10 mouse cellular contexts compared by ENCODE assay signal in the genomic region with DNA sequence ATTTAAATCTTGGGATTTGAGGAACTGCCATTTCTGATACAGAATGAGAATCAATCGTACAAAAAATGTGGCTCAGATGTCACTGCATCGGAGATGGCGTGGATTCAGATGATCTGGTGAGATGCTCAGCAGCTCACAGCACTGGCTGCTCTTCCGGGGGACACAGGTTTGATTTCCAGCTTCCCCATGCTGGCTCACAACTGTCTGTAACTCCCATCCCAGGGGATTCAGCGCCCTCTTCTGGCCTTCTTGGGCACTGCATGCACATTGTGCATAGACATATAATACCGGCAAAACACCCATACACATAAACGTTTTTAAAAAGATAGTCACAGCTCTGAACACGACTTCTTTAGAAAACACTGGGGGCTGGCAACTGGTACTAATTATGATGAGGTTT. TPM values are rescaled to one million over a fixed set of nuclear protein-coding genes. Genes with fewer than 3 reads are reported as not detected.
A peak's percentile ranks its signal among the peaks of the same experiment; 100 is the strongest.
DNase-seq lines count a peak whose midpoint lies in the region; ATAC-seq and TF ChIP-seq lines count a peak whose summit lies in the region.
"Had no signal": no experiment of that assay in that cellular context is flagged by ENCODE, and none has a peak within 500 bp of the region (broad histone marks: within the 10 kb centered on the region; RNA-seq: fewer than 3 reads in every experiment).

No protein-coding gene starts in this region.

- intact Hi-C loops in gastrocnemius, postnatal 14 days (cut with DNase I; ENCODE audit: low total_unique reads) = no loop called here

- no peaks in the 10 kb centered on the region for H3K27me3 ChIP-seq in kidney, postnatal 0 days (ENCODE audit: insufficient read depth, low read length)
- H3K27me3 ChIP-seq in testis, adult 2 months (ENCODE audit: control insufficient read depth, insufficient read depth, low read length) = no peaks in the 10 kb centered on the region
- no peaks in the 10 kb centered on the region for H3K27me3 ChIP-seq in limb, embryonic 10.5 days (ENCODE audit: low read depth, poor library complexity, severe bottlenecking)

- TF ChIP-seq CTCF in kidney, postnatal 0 days (IDR thresholded peaks at IDR 0.05; ENCODE audit: low read depth) = peak; percentile 53
- peak; percentile 87; the same call in 1 of the 2 replicates for TF ChIP-seq CTCF in testis, adult 2 months (IDR thresholded peaks at IDR 0.05; ENCODE audit: control insufficient read depth, insufficient read depth, insufficient replicate concordance, low read depth, low read length)

- no peak overlapping the region for H3K4me3 ChIP-seq in kidney, postnatal 0 days (replicated peaks; ENCODE audit: low read depth, low read length)
- no peak overlapping the region for H3K4me3 ChIP-seq in testis, adult 2 months (ENCODE audit: control insufficient read depth, low read depth, low read length)
- no peak overlapping the region for H3K4me3 ChIP-seq in limb, embryonic 10.5 days

- DNase-seq in kidney, postnatal 0 days (ENCODE audit: low spot score) = no peak
- DNase-seq in kidney, adult 9 months = no peak
- DNase-seq in spleen, postnatal 10 days (ENCODE audit: low spot score in 2 of 2) = peak; percentile 16 to 53
- no peak for DNase-seq in spleen, adult 18-20 months
- DNase-seq in R1 (ENCODE audit: low read depth, low spot score) = peak; percentile 70
- no peak for DNase-seq in gastrocnemius, postnatal 14 days
- no peak for DNase-seq in limb, embryonic 10.5 days (ENCODE audit: low spot score)

- H3K9ac ChIP-seq in kidney, postnatal 0 days (ENCODE audit: low read depth, low read length) = no peak overlapping the region

- H3K27ac ChIP-seq in kidney, postnatal 0 days = no peak overlapping the region
- H3K27ac ChIP-seq in testis, adult 2 months (ENCODE audit: control insufficient read depth, insufficient read depth, low read depth, low read length) = no peak overlapping the region
- no peak overlapping the region for H3K27ac ChIP-seq in limb, embryonic 10.5 days

- WGBS in kidney, postnatal 0 days = 72% methylated on average over 8 of the region's 8 CpGs
- 76% methylated on average over 8 of the region's 8 CpGs for WGBS in limb, embryonic 10.5 days

- H3K36me3 ChIP-seq in kidney, postnatal 0 days (ENCODE audit: insufficient read depth, low read length) = no peaks in the 10 kb centered on the region
- H3K36me3 ChIP-seq in testis, adult 2 months (ENCODE audit: control insufficient read depth, insufficient read depth, low read length) = no peaks in the 10 kb centered on the region
- H3K36me3 ChIP-seq in limb, embryonic 10.5 days = no peaks in the 10 kb centered on the region

- H3K9me3 ChIP-seq in kidney, postnatal 0 days (replicated peaks; ENCODE audit: low read length) = no peaks in the 10 kb centered on the region
- no peaks in the 10 kb centered on the region for H3K9me3 ChIP-seq in limb, embryonic 10.5 days (replicated peaks)

- TF ChIP-seq POLR2A in testis, adult 2 months (IDR thresholded peaks at IDR 0.05; ENCODE audit: control insufficient read depth, low read depth, low read length) = no peak

- no peak overlapping the region for H3K4me2 ChIP-seq in kidney, postnatal 0 days (ENCODE audit: low read length)

- no peaks in the 10 kb centered on the region for H3K4me1 ChIP-seq in kidney, postnatal 0 days (replicated peaks; ENCODE audit: insufficient read depth, low read length)
- H3K4me1 ChIP-seq in testis, adult 2 months (ENCODE audit: control insufficient read depth, insufficient read depth, low read length) = no peaks in the 10 kb centered on the region
- H3K4me1 ChIP-seq in limb, embryonic 10.5 days = no peaks in the 10 kb centered on the region

- no peak for ATAC-seq in kidney, postnatal 0 days (replicated peaks; ENCODE audit: low FRiP score, low read depth)
- ATAC-seq: forebrain, embryonic 16.5 days had no signal

RNA-seq across cellular contexts. Expression of a gene that starts 21.6 kb away (rescaled TPM):
- 0.99 and 1.4 TPM in 2 replicates for polyA plus RNA-seq in kidney, postnatal 0 days (2015; fragmentation: Nextera tagmentation; extraction: Ambion mirVana)
- 1.7 and 2.0 TPM in 2 replicates for polyA plus RNA-seq in testis, adult 2 months (2012; rRNA removed)
- 1 to 10 TPM; 1.8 to 3.1 TPM for total RNA-seq in gastrocnemius, postnatal 14 days (2021)
- not detected in 2 replicates for polyA plus RNA-seq in limb, embryonic 10.5 days (2016; fragmentation: Nextera tagmentation; extraction: Ambion mirVana)

RNA-seq across cellular contexts. Expression of a gene that starts 34.9 kb away (rescaled TPM):
- 11.2 and 12.6 TPM in 2 replicates for polyA plus RNA-seq in kidney, postnatal 0 days (2015; fragmentation: Nextera tagmentation; extraction: Ambion mirVana)
- polyA plus RNA-seq in testis, adult 2 months (2012; rRNA removed) = 2.3 and 3.0 TPM in 2 replicates
- under 1 TPM in 1 of 2 experiments, not detected in 1; 0.22 TPM for total RNA-seq in gastrocnemius, postnatal 14 days (2021)
- polyA plus RNA-seq in limb, embryonic 10.5 days (2016; fragmentation: Nextera tagmentation; extraction: Ambion mirVana) = 0.84 and 1.6 TPM in 2 replicates

RNA-seq across cellular contexts. Expression of a gene that starts 43.2 kb away (rescaled TPM):
- polyA plus RNA-seq in kidney, postnatal 0 days (2015; fragmentation: Nextera tagmentation; extraction: Ambion mirVana) = 20.6 and 21.4 TPM in 2 replicates
- polyA plus RNA-seq in testis, adult 2 months (2012; rRNA removed) = 2.2 and 3.3 TPM in 2 replicates
- total RNA-seq in gastrocnemius, postnatal 14 days (2021) = 1 to 10 TPM in 1 of 2 experiments, under 1 TPM in 1; 0.53 to 1.5 TPM
- 11.6 and 16.3 TPM in 2 replicates for polyA plus RNA-seq in limb, embryonic 10.5 days (2016; fragmentation: Nextera tagmentation; extraction: Ambion mirVana)

RNA-seq across cellular contexts. Expression of a gene that starts 47.5 kb away (rescaled TPM):
- 0.37 and 0.47 TPM in 2 replicates for polyA plus RNA-seq in kidney, postnatal 0 days (2015; fragmentation: Nextera tagmentation; extraction: Ambion mirVana)
- 0.91 and 1.4 TPM in 2 replicates for polyA plus RNA-seq in testis, adult 2 months (2012; rRNA removed)
- 1 to 10 TPM; 1.9 to 3.1 TPM for total RNA-seq in gastrocnemius, postnatal 14 days (2021)
- polyA plus RNA-seq in limb, embryonic 10.5 days (2016; fragmentation: Nextera tagmentation; extraction: Ambion mirVana) = 0.10 and 0.16 TPM in 2 replicates
- polyA plus RNA-seq: neural tube, embryonic 11.5 days had no signal

RNA-seq across cellular contexts. Expression of a gene that starts 52.0 kb away (rescaled TPM):
- 22.0 TPM in 2 replicates for polyA plus RNA-seq in kidney, postnatal 0 days (2015; fragmentation: Nextera tagmentation; extraction: Ambion mirVana)
- 1.9 and 2.3 TPM in 2 replicates for polyA plus RNA-seq in testis, adult 2 months (2012; rRNA removed)
- 10 to 100 TPM; 12.4 to 13.7 TPM for total RNA-seq in gastrocnemius, postnatal 14 days (2021)
- 5.6 and 7.5 TPM in 2 replicates for polyA plus RNA-seq in limb, embryonic 10.5 days (2016; fragmentation: Nextera tagmentation; extraction: Ambion mirVana)

Comparison
In these comparisons a context has a peak if more than half of its experiments do, and no peak if none do; other contexts are left out.
1. DNase-seq: peak in spleen, postnatal 10 days (2 of 2) and R1 (single experiment); none in kidney, postnatal 0 days (single experiment), kidney, adult 9 months (single experiment), spleen, adult 18-20 months (0 of 2), gastrocnemius, postnatal 14 days (single experiment) and limb, embryonic 10.5 days (single experiment).